Mouse (Mus musculus) kidney, adult 9 months (tissue): ENCODE measurements around the gene H2-Ab1.

Experiments
- DNase-seq: peaks from one replicate; pipeline ENCODE4 v3.0.0; 2022

H2-Ab1 gene

GRCm38 (mm10) chr17:34312185-34312584, 54.7 kb downstream of the H2-Ab1 start:
- no peak for DNase-seq

GRCm38 (mm10) chr17:34313393-34313792, 55.9 kb downstream of the H2-Ab1 start:
- peak; percentile 74 for DNase-seq

GRCm38 (mm10) chr17:34314286-34314685, 56.8 kb downstream of the H2-Ab1 start:
- no peak for DNase-seq

GRCm38 (mm10) chr17:34315512-34315911, 58.0 kb downstream of the H2-Ab1 start:
- no peak for DNase-seq

GRCm38 (mm10) chr17:34316697-34317096, 59.2 kb downstream of the H2-Ab1 start:
- no peak for DNase-seq

GRCm38 (mm10) chr17:34317275-34317674, 59.8 kb downstream of the H2-Ab1 start:
- DNase-seq = no peak
